Mouse (Mus musculus): ENCODE data around the gene Gmds. TPM values are rescaled to one million over a fixed set of nuclear protein-coding genes. Genes with fewer than 3 reads are reported as not detected.
A peak's percentile ranks its signal among the peaks of the same experiment; 100 is the strongest.

Gmds gene
- polyA plus RNA-seq, 1 experiment from 2014 or later = 30.9 TPM

- no peak overlapping the region for H3K9ac ChIP-seq (ENCODE audit: low read length)
- H3K27ac ChIP-seq (ENCODE audit: low read depth, low read length) = no peak overlapping the region
- H3K4me1 ChIP-seq (replicated peaks; ENCODE audit: control insufficient read depth, insufficient read depth, low read length) = peaks cover 2% of the 10 kb centered on the region; the same call in 1 of the 2 replicates
- H3K36me3 ChIP-seq (ENCODE audit: control insufficient read depth, insufficient read depth, low read length) = no peaks in the 10 kb centered on the region
- DNase-seq (ENCODE audit: low spot score) = no peak
- ATAC-seq (replicated peaks; ENCODE audit: low FRiP score) = no peak
- 76% methylated on average over 4 of the region's 4 CpGs for WGBS
- no peak overlapping the region for H3K4me2 ChIP-seq (ENCODE audit: low read depth, low read length, severe bottlenecking)
- H3K27me3 ChIP-seq (ENCODE audit: control insufficient read depth, insufficient read depth, low read length) = no peaks in the 10 kb centered on the region
- no peak overlapping the region for H3K4me3 ChIP-seq (ENCODE audit: low read depth, low read length)
- no peaks in the 10 kb centered on the region for H3K9me3 ChIP-seq (ENCODE audit: control insufficient read depth, low read length)
Measured at GRCm38 (mm10) chr13:31914901-31915587, 423.5 kb downstream of the Gmds start.

- no peak overlapping the region for H3K27ac ChIP-seq (ENCODE audit: low read depth, low read length)
- 13% methylated on average over 5 of the region's 5 CpGs for WGBS
- DNase-seq (ENCODE audit: low spot score) = peak; percentile 50
Measured at GRCm38 (mm10) chr13:31911956-31912355, 426.6 kb downstream of the Gmds start.

GRCm38 (mm10) chr13:31911362-31911761 is 427.2 kb downstream of the Gmds start:
- 53% methylated on average over 2 of the region's 2 CpGs for WGBS
- Histone ChIP-seq H3K4me2 (ENCODE audit: low read depth, low read length, severe bottlenecking) (no peak overlapping the region), H3K9me3 (ENCODE audit: control insufficient read depth, low read length) (no peaks in the 10 kb centered on the region), H3K27ac (ENCODE audit: low read depth, low read length) (no peak overlapping the region), H3K4me1 (replicated peaks; ENCODE audit: control insufficient read depth, insufficient read depth, low read length) (peaks cover 2% of the 10 kb centered on the region; the same call in 1 of the 2 replicates), H3K9ac (ENCODE audit: low read length) (no peak overlapping the region), H3K36me3 (ENCODE audit: control insufficient read depth, insufficient read depth, low read length) (no peaks in the 10 kb centered on the region), H3K4me3 (ENCODE audit: low read depth, low read length) (no peak overlapping the region), H3K27me3 (ENCODE audit: control insufficient read depth, insufficient read depth, low read length) (no peaks in the 10 kb centered on the region)
- ATAC-seq (replicated peaks; ENCODE audit: low FRiP score) (no peak), DNase-seq (ENCODE audit: low spot score) (no peak)

More at GRCm38 (mm10) chr13:31911956-31912355, 426.6 kb downstream of the Gmds start:
- Histone ChIP-seq H3K9ac (ENCODE audit: low read length) (no peak overlapping the region; the same call in 1 of the 2 replicates), H3K4me1 (replicated peaks; ENCODE audit: control insufficient read depth, insufficient read depth, low read length) (peaks cover 2% of the 10 kb centered on the region; the same call in 1 of the 2 replicates), H3K36me3 (ENCODE audit: control insufficient read depth, insufficient read depth, low read length) (no peaks in the 10 kb centered on the region), H3K4me2 (ENCODE audit: low read depth, low read length, severe bottlenecking) (no peak overlapping the region), H3K4me3 (ENCODE audit: low read depth, low read length) (no peak overlapping the region), H3K9me3 (ENCODE audit: control insufficient read depth, low read length) (no peaks in the 10 kb centered on the region), H3K27me3 (ENCODE audit: control insufficient read depth, insufficient read depth, low read length) (no peaks in the 10 kb centered on the region)
- no peak for ATAC-seq (replicated peaks; ENCODE audit: low FRiP score)

GRCm38 (mm10) chr13:31909031-31909430 is 429.5 kb downstream of the Gmds start:
- no peak for ATAC-seq (replicated peaks; ENCODE audit: low FRiP score)
- WGBS = 88% methylated on average over 3 of the region's 3 CpGs

GRCm38 (mm10) chr13:31906514-31906913 is 432.0 kb downstream of the Gmds start:
- Histone ChIP-seq H3K4me1 (replicated peaks; ENCODE audit: control insufficient read depth, insufficient read depth, low read length) (no peaks in the 10 kb centered on the region), H3K36me3 (ENCODE audit: control insufficient read depth, insufficient read depth, low read length) (no peaks in the 10 kb centered on the region), H3K27me3 (ENCODE audit: control insufficient read depth, insufficient read depth, low read length) (no peaks in the 10 kb centered on the region), H3K9ac (ENCODE audit: low read length) (no peak overlapping the region), H3K9me3 (ENCODE audit: control insufficient read depth, low read length) (no peaks in the 10 kb centered on the region), H3K27ac (ENCODE audit: low read depth, low read length) (no peak overlapping the region), H3K4me3 (ENCODE audit: low read depth, low read length) (no peak overlapping the region), H3K4me2 (ENCODE audit: low read depth, low read length, severe bottlenecking) (no peak overlapping the region)
- 64% methylated on average over 1 of the region's 1 CpGs for WGBS
- ATAC-seq (replicated peaks; ENCODE audit: low FRiP score) (no peak), DNase-seq (ENCODE audit: low spot score) (no peak)

More at GRCm38 (mm10) chr13:31909031-31909430, 429.5 kb downstream of the Gmds start:
- DNase-seq (ENCODE audit: low spot score) = no peak
- Histone ChIP-seq H3K27ac (ENCODE audit: low read depth, low read length) (no peak overlapping the region), H3K27me3 (ENCODE audit: control insufficient read depth, insufficient read depth, low read length) (no peaks in the 10 kb centered on the region), H3K4me2 (ENCODE audit: low read depth, low read length, severe bottlenecking) (no peak overlapping the region), H3K36me3 (ENCODE audit: control insufficient read depth, insufficient read depth, low read length) (no peaks in the 10 kb centered on the region), H3K9ac (ENCODE audit: low read length) (no peak overlapping the region), H3K4me1 (replicated peaks; ENCODE audit: control insufficient read depth, insufficient read depth, low read length) (peaks cover 2% of the 10 kb centered on the region; the same call in 1 of the 2 replicates), H3K4me3 (ENCODE audit: low read depth, low read length) (no peak overlapping the region), H3K9me3 (ENCODE audit: control insufficient read depth, low read length) (no peaks in the 10 kb centered on the region)

GRCm38 (mm10) chr13:31900191-31900590 is 438.3 kb downstream of the Gmds start:
- WGBS = 68% methylated on average over 3 of the region's 3 CpGs
- Histone ChIP-seq H3K36me3 (ENCODE audit: control insufficient read depth, insufficient read depth, low read length) (no peaks in the 10 kb centered on the region), H3K4me2 (ENCODE audit: low read depth, low read length, severe bottlenecking) (no peak overlapping the region), H3K27ac (ENCODE audit: low read depth, low read length) (no peak overlapping the region), H3K9ac (ENCODE audit: low read length) (no peak overlapping the region), H3K27me3 (ENCODE audit: control insufficient read depth, insufficient read depth, low read length) (no peaks in the 10 kb centered on the region), H3K4me1 (replicated peaks; ENCODE audit: control insufficient read depth, insufficient read depth, low read length) (no peaks in the 10 kb centered on the region), H3K9me3 (ENCODE audit: control insufficient read depth, low read length) (no peaks in the 10 kb centered on the region), H3K4me3 (ENCODE audit: low read depth, low read length) (no peak overlapping the region)
- no peak for DNase-seq (ENCODE audit: low spot score)
- ATAC-seq (replicated peaks; ENCODE audit: low FRiP score) = no peak

- Histone ChIP-seq H3K36me3 (ENCODE audit: control insufficient read depth, insufficient read depth, low read length) (no peaks in the 10 kb centered on the region), H3K9ac (ENCODE audit: low read length) (no peak overlapping the region), H3K27me3 (ENCODE audit: control insufficient read depth, insufficient read depth, low read length) (no peaks in the 10 kb centered on the region), H3K9me3 (ENCODE audit: control insufficient read depth, low read length) (no peaks in the 10 kb centered on the region), H3K27ac (ENCODE audit: low read depth, low read length) (no peak overlapping the region), H3K4me2 (ENCODE audit: low read depth, low read length, severe bottlenecking) (no peak overlapping the region), H3K4me3 (ENCODE audit: low read depth, low read length) (no peak overlapping the region), H3K4me1 (replicated peaks; ENCODE audit: control insufficient read depth, insufficient read depth, low read length) (no peaks in the 10 kb centered on the region)
- WGBS = 80% methylated on average over 5 of the region's 5 CpGs
- DNase-seq (ENCODE audit: low spot score) = no peak
- no peak for ATAC-seq (replicated peaks; ENCODE audit: low FRiP score)
Measured at GRCm38 (mm10) chr13:31899392-31899791, 439.1 kb downstream of the Gmds start.

- no peak for ATAC-seq (replicated peaks; ENCODE audit: low FRiP score)
- H3K36me3 ChIP-seq (ENCODE audit: control insufficient read depth, insufficient read depth, low read length) = no peaks in the 10 kb centered on the region
- 91% methylated on average over 4 of the region's 4 CpGs for WGBS
- H3K27me3 ChIP-seq (ENCODE audit: control insufficient read depth, insufficient read depth, low read length) = no peaks in the 10 kb centered on the region
- no peak overlapping the region for H3K4me2 ChIP-seq (ENCODE audit: low read depth, low read length, severe bottlenecking)
- H3K9ac ChIP-seq (ENCODE audit: low read length) = no peak overlapping the region
- no peak overlapping the region for H3K4me3 ChIP-seq (ENCODE audit: low read depth, low read length)
- H3K27ac ChIP-seq (ENCODE audit: low read depth, low read length) = no peak overlapping the region
- no peaks in the 10 kb centered on the region for H3K4me1 ChIP-seq (replicated peaks; ENCODE audit: control insufficient read depth, insufficient read depth, low read length)
- no peaks in the 10 kb centered on the region for H3K9me3 ChIP-seq (ENCODE audit: control insufficient read depth, low read length)
- no peak for DNase-seq (ENCODE audit: low spot score)
Measured at GRCm38 (mm10) chr13:31897493-31897892, 441.0 kb downstream of the Gmds start.

- Histone ChIP-seq H3K9me3 (ENCODE audit: control insufficient read depth, low read length) (peaks cover 2% of the 10 kb centered on the region; the same call in 1 of the 2 replicates), H3K36me3 (ENCODE audit: control insufficient read depth, insufficient read depth, low read length) (no peaks in the 10 kb centered on the region), H3K9ac (ENCODE audit: low read length) (no peak overlapping the region), H3K27ac (ENCODE audit: low read depth, low read length) (no peak overlapping the region), H3K27me3 (ENCODE audit: control insufficient read depth, insufficient read depth, low read length) (no peaks in the 10 kb centered on the region), H3K4me3 (ENCODE audit: low read depth, low read length) (no peak overlapping the region), H3K4me2 (ENCODE audit: low read depth, low read length, severe bottlenecking) (no peak overlapping the region), H3K4me1 (replicated peaks; ENCODE audit: control insufficient read depth, insufficient read depth, low read length) (no peaks in the 10 kb centered on the region)
- ATAC-seq (replicated peaks; ENCODE audit: low FRiP score) (no peak), DNase-seq (ENCODE audit: low spot score) (no peak)
- 82% methylated on average over 3 of the region's 3 CpGs for WGBS
Measured at GRCm38 (mm10) chr13:31894511-31894910, 444.0 kb downstream of the Gmds start.
